Mouse (Mus musculus) spleen, postnatal 10 days (tissue): ENCODE data around the gene Slc30a6.
"Not testable (repeated sequence)": the region's sequence is repeated elsewhere in the genome, so short reads cannot be mapped to it uniquely, and the experiment has no call there.

Experiments used
- DNase-seq, 2 experiments: peaks; one replicate each; pipeline ENCODE4 v3.0.0; 2021 to 2022; ENCODE audit warnings: low spot score in 2 of 2

Gene Slc30a6

DNA sequence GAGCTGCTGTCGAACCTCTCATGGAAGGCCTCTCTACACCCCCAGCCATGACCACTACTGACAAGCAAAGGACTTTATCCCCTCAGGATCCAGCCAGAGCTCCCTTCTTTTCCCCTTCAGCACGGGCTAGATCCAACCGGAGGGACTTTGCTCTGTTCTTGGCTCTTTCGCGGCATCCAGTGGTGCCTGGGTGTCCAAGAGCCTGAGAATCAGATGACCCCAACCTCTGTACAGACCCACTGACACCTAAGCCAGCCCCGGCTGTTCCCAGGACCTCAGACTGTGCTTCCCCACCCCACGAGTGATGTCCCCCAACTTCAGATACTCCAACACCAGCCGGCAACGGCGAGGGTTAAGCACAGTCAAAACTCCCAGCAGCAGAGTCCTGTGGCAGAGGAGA lies 54.4 kb downstream of the Slc30a6 start:
- DNase-seq: no peak

DNA sequence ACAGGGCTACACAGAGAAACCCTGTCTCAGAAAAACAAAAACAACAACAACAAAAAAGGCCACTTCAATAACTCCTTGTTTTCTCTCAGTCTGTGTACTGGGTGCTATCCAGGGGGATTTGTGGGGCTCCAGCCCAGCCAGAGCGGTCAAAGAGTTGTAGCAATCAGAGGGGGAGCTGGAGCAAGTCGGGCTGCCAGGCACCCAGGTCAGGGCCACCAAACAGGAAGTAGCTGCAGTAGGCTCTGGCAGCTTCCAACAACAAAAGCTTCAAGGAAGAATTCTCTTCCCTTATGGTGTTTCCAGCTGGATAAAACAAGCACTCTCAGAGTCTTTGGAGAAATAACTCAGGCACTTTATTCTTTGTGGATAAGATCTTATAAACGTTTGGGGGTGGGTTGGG lies 58.5 kb downstream of the Slc30a6 start:
- no peak for DNase-seq

DNA sequence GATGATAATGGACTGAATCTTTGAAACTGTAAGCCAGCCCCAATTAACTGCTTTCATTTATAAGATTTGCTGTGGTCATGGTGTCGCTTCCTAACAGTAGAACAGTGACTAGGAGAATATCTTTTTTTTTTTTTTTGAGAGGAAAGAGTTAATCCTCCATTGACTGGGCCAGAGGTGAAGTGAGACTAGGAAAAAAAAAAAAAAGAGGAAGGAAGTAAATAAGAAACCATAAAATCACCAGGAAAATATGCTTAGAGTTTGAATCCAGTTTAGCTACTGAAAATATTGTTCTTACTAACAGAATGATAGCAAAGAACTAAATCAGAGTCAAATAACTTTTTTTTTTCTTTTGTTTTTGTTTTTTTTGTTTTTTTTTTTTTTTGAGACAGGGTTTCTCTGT lies 59.3 kb downstream of the Slc30a6 start:
- no peak for DNase-seq

DNA sequence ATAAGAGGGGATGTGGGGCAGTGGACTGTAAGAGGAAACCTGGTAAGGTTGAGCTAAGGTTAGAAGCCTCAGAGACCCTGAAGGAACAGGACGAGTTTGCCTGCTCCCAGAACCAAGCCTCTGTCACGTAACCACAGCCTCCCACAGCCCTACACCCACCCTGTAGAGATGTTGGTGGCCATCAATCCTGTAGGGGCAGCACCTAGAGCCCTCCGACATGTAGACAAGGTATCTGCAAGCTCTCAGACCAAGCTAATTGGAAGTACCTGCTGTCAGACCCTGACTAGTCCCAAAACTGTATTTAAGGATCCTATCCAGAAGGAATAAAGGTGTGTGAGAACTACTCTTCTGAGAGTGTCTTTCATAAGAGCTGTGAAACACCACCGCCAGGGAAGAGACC lies 60.0 kb downstream of the Slc30a6 start:
- DNase-seq: no peak

DNA sequence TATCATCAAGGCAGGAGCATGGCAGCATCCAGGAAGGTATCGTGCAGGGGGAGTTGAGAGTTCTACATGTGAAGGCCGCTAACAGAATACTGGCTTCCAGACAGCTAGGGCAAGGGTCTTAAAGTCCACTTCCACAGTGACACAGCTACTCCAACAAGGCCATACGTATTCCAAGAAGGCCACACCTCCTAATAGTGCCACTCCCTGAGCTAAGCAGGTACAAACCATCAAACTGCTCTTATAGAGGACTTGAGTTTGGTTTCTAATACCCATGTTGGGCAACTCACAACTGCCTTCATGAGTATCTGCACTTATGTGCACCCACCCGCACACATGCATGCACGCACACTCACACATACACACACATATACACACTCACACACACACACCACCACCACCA lies 61.4 kb downstream of the Slc30a6 start:
- no peak for DNase-seq

DNA sequence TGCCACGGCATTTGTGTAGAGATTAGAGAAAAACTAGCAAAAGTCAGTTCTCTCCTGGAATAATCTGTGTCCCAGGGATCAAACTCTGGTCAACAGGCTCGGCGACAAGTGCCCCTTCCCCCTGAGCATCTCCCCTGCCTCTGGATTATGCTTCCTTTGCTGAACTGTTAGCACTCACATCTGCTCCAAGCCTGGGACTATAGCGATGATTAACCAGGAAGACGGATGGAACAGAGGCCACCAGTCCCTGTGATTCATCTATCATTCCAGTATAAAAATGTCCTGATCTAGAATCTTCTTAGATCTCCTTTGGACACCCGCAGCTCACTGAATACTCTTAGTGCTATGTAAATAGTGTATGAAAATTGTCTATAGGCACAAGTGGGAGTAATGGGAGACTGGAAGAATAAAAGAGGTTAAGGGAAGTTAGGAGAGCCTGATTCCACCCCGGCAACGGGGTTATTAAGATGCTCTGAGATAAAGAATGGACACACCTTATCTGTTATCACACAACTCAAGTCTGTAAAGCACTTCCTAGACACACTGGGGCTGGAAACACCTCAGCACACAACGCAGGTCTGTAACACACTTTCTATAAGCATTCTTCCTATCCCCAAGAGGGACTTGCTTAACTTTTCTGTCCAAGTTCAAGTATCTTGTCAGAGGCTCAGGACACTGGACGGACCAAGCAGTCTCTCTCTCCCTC lies 62.7 kb downstream of the Slc30a6 start:
- DNase-seq: no peak

DNA sequence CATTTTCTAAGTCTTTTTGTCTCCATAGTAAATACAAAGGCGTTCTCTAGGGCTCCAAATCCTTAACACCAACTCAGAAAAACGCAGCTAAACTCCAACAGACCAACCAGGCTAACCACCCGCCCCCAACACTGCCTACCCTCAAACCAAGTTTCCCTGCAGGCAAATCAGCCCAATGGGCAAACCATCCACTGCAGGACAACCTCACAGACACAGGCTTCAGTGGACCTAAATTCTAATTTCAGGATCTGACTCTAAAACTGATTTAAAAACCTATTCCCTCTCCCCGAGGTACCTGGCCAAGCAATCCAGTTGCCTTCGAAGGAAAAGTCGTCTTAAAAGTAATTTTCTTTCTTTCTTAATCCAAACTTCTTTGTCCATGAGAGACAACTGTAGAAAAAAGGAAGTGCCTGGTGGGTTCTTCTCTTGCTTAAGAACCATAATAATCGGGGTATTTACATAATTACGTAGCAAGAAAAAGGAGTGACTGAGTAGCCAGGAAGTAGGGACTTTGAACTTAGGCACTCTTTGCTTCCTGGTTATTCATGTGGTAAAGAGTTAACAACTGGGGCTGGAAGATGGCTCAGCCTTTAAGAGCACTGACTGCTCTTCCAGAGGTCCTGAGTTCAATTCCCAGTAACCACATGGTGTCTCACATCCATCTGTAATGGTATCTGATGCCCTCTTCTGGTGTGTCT lies 63.5 kb downstream of the Slc30a6 start, which contains the start of gene Nlrc4:
Gene Nlrc4, minus strand, starts transcription at position 432 of the 698 bp plus-strand sequence.
- no peak for DNase-seq

DNA sequence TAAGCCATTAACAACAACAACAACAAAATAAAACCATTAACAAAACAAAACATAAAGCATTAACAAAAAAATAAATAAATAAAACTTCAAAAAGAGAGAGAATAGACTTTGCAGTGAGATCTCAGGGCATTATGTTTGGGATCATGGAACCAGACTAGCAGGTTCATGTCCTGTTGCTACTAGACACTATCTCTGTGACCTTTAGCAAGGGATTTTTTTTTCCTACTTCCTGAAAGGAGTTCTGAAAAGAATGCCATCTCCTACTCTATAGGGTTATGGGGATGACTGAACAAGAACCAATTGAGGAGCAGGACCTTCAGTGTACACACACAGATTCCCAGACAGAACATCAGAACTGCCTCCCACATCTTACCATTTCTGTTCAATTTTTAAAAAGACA lies 68.1 kb downstream of the Slc30a6 start:
- no peak for DNase-seq

DNA sequence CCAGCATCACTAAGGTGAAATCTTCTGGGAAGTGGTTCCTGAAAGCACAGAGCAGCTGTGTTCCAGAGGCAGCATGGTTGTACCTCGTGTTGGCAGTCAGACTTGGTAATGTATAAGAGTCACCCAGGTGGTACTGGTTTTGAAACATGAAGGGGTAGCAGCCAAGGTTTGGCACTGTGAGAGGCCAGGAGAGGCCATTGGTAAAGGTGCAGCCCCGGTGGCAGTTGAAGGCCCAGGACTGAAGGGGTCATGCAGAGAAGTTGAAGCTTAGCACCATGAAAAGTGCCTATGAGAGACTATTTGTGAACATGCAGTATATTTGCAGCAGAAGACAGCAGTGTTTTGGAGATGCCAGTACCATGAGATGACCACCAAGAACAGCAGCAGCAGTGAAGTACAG lies 72.6 kb downstream of the Slc30a6 start:
- DNase-seq: not testable (repeated sequence)

DNA sequence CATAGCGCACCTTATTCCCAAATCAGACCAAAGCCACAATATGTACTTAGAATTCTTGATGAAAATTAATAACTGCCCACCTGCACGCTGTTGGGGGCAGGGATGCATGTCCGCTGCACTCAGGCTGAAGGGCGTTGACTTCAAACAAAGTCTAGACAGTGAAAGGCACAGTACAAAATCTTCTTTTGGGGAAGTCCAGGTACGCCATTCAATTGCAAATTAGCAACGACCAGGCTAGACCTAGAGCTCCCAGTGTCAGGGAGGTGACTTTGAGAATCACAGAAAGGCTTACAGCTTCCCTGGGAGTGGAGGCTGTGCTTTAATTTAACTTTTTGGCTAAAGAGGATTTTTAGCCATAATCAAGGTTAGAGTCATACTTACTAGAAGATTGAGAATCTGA lies 74.7 kb downstream of the Slc30a6 start:
- DNase-seq: not testable (repeated sequence)
